In genomic region chr7:69807220-69807619, GRCm38 (mm10) we compare ENCODE assay signal across 9 mouse cellular contexts.
DNase-seq lines count a peak whose midpoint lies in the region; ATAC-seq lines count a peak whose summit lies in the region.
"Had no signal": no experiment of that assay in that cellular context is flagged by ENCODE, and none has a peak within 500 bp of the region (broad histone marks: within the 10 kb centered on the region; RNA-seq: fewer than 3 reads in every experiment).

No protein-coding gene starts in this region.

- DNase-seq in kidney, adult 18-20 months = peak; percentile 3
- peak; percentile 29 for DNase-seq in 3T3-L1 (ENCODE audit: low read depth, low spot score)
- DNase-seq in adrenal gland, postnatal 10 days = peak; percentile 23
- DNase-seq in kidney, postnatal 25 days = peak; percentile 9 to 40
- DNase-seq in right cerebral cortex, postnatal 25 days = no peak
- DNase-seq in embryonic facial prominence, embryonic 10.5 days (ENCODE audit: low spot score) = no peak

- H3K9me3 ChIP-seq in kidney, embryonic 14.5 days (ENCODE audit: control insufficient read depth, low read length) = no peaks in the 10 kb centered on the region
- H3K9me3 ChIP-seq in embryonic facial prominence, embryonic 10.5 days = no peaks in the 10 kb centered on the region
- H3K9me3 ChIP-seq: megakaryocyte, embryonic 14.5 days had no signal

- H3K36me3 ChIP-seq in kidney, embryonic 14.5 days (ENCODE audit: control insufficient read depth, insufficient read depth, low read length) = no peaks in the 10 kb centered on the region
- no peaks in the 10 kb centered on the region for H3K36me3 ChIP-seq in embryonic facial prominence, embryonic 10.5 days (replicated peaks)
- H3K36me3 ChIP-seq: G1E had no signal

- WGBS in kidney, embryonic 14.5 days = 41% methylated on average over 8 of the region's 8 CpGs
- WGBS in embryonic facial prominence, embryonic 10.5 days = 56% methylated on average over 8 of the region's 8 CpGs

- no peak overlapping the region for H3K4me3 ChIP-seq in kidney, embryonic 14.5 days (ENCODE audit: low read length)
- no peak overlapping the region for H3K4me3 ChIP-seq in embryonic facial prominence, embryonic 10.5 days
- H3K4me3 ChIP-seq: megakaryocyte, embryonic 14.5 days had no signal

- no peak for ATAC-seq in kidney, embryonic 14.5 days (ENCODE audit: low FRiP score, low TSS enrichment)

- H3K9ac ChIP-seq in kidney, embryonic 14.5 days (ENCODE audit: low read depth, low read length) = no peak overlapping the region

- no peaks in the 10 kb centered on the region for H3K4me1 ChIP-seq in kidney, embryonic 14.5 days (ENCODE audit: control insufficient read depth, insufficient read depth, low read length)
- H3K4me1 ChIP-seq in embryonic facial prominence, embryonic 10.5 days = peaks cover 7% of the 10 kb centered on the region; the same call in 1 of the 2 replicates
- H3K4me1 ChIP-seq: megakaryocyte, embryonic 14.5 days had no signal

- H3K27me3 ChIP-seq in kidney, embryonic 14.5 days (ENCODE audit: control insufficient read depth, insufficient read depth, low read length) = no peaks in the 10 kb centered on the region
- H3K27me3 ChIP-seq in embryonic facial prominence, embryonic 10.5 days (replicated peaks; ENCODE audit: low read depth, poor library complexity, severe bottlenecking) = no peaks in the 10 kb centered on the region
- H3K27me3 ChIP-seq: megakaryocyte, embryonic 14.5 days had no signal

- H3K27ac ChIP-seq in kidney, embryonic 14.5 days (ENCODE audit: low read depth, low read length) = no peak overlapping the region
- H3K27ac ChIP-seq in embryonic facial prominence, embryonic 10.5 days (replicated peaks) = no peak overlapping the region; the same call in 1 of the 2 replicates

- no peak overlapping the region; the same call in 1 of the 2 replicates for H3K4me2 ChIP-seq in kidney, embryonic 14.5 days (replicated peaks; ENCODE audit: low read depth, low read length)

Comparison
In these comparisons a context has a peak if more than half of its experiments do, and no peak if none do; other contexts are left out.
1. DNase-seq: peak in kidney, adult 18-20 months (single experiment), 3T3-L1 (single experiment), adrenal gland, postnatal 10 days (single experiment) and kidney, postnatal 25 days (2 of 2); none in right cerebral cortex, postnatal 25 days (single experiment) and embryonic facial prominence, embryonic 10.5 days (single experiment).